Mouse (Mus musculus) adrenal gland, adult 8-10 months (tissue): Measurements from ENCODE around the gene Disc1. TPM values are rescaled to one million over a fixed set of nuclear protein-coding genes. Genes with fewer than 3 reads are reported as not detected.

Experiments used
- DNase-seq: peaks from one replicate; pipeline ENCODE4 v3.0.0; 2022
- total RNA-seq, 4 experiments: library from RNA; stranded (reverse); gene quantifications; 2 replicates each; pipeline ENCODE4 v1.2.4; 2022

Gene Disc1
- total RNA-seq, result 1 to 10 TPM; 1.2 to 4.2 (median 2.2) TPM

GRCm38 (mm10) chr8:125053505-125054435 lies at the start of gene Disc1:
TSS of gene Disc1 (plus strand) at chr8:125054195.
- peak; percentile 30 for DNase-seq

DNA sequence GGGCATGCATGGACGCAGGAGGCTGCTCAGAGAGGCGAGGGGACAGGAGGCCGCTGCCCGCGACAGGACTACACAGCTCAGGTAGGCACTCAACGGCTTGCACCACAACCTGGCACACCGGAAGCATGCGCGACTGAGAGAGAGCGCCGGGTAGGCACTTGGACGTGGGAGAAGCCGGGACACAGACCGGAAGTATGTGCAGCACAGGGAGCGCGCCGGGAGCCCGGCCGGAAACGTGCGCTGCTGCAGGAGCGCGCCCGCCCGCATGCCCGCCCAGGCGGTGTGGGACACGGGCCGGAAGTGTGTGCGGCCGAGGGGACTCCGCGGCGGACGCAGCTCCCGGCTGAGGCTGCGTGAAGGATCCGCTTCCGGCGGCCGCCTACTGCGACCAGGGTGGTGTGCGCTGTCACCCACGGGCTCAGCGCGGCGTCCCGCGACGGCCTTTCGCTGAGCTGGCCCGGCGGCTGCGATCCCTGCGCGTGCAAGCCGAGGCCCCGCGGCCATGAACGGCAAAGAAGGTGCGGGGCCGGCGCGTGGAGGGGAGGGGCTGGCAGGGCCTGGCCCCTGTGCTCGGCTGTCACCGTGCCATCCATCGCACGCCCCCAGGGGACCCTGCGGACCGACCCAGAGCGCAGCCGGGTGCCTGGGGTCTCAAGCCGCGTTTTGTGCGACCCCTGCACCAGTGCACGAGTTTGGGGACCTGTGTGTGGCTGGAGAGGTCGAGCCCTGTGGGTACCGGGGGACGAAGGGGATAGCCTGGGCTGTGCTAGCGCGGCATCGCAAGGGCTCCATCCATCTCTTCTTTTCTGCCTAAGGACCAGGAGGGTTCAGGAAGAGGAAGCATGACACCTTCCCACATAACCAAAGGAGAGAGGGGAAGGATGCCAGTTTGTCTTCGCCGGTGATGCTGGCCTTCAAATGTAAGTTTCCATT lies 41.0 kb upstream of the Disc1 start, which contains the start of gene Tsnax:
TSS of gene Tsnax (plus strand) at position 303 of the 933 bp plus-strand sequence.
- DNase-seq, result peak; percentile 89

DNA sequence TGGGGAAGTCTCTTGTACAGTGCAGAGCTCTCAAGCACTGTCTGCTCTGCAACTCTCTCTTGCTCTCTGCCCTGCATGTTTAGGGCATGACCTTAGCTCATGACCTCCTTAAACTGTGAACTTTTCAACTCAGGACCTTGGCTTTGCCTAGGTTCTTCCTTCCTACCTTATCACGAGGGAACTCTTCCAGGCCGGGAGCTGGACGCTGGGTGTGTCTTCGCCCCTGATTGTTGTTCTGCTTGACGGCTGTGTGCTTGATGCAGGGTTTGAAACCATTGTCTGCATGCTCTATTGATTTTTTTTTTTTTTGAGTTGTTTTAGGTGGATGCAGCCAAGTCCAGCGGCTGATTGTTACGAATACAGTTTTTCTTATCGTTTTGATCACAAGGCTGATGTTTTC lies 29.9 kb upstream of the Disc1 start:
- no peak for DNase-seq

GRCm38 (mm10) chr8:125027211-125027610 lies 26.8 kb upstream of the Disc1 start:
- no peak for DNase-seq

DNA sequence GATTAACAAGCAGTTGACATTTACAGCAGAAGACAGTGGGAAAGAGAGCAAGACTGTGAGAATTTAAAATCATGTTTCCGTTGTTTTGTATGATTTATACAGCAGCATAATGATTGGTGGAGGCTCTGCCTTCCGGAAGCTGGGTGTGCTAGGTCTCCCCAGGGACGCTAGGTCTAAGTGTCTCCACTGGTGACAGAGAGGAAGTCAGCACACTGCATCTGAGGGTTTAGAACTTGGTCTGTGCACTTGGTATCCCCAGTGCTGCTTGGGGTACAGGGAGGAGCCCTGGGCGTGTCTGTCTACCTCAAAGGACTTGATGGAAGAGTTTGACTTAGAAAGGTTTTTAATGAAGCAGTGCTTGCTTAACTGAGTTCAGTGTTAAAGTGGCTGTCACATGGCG lies 25.2 kb upstream of the Disc1 start:
- DNase-seq, result no peak

DNA sequence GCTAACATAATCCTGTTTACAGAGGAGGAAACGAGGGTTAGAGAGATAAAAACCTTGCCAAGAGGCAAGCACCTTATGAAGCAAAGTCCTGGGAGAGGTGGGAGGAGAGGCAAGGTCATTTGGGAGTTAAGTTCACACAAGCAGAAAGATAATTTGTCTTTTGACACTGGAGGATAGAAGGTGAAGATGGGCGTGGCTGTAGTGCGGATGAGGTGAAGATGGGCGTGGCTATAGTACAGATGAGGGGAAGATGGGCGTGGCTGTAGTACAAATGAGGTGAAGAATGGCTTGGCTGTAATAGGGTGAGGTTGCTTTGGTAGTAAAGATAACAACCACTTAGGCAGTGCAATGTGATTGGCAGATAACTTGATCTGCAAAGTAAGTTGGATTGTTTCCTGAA lies 22.7 kb upstream of the Disc1 start:
- DNase-seq, result no peak

GRCm38 (mm10) chr8:125034669-125035068 lies 19.3 kb upstream of the Disc1 start:
- peak; percentile 33 for DNase-seq

- no peak for DNase-seq
Observed at GRCm38 (mm10) chr8:125037081-125037480, 16.9 kb upstream of the Disc1 start.

GRCm38 (mm10) chr8:125038731-125039130 lies 15.3 kb upstream of the Disc1 start:
- DNase-seq, result no peak

GRCm38 (mm10) chr8:125040587-125041375 lies 13.2 kb upstream of the Disc1 start:
- no peak for DNase-seq

DNA sequence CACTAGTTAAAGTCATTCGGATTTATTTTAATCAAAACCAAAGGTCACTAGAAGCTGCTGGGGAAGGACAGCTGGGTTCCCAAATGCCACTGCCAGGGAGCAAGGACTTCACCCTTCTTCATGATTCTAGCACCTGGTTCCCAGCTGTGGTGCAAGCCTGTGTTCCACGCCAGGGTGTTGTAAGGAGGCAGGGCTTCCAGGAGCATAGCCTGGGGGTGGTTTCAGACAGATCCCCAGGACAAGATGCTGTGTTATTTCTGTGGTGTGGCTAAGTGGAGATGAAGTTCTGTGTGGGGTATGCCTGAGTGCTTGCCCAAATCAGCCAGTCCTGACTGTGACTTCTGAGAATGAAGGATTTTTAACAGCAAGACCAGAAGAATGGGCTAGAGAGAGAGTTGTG lies 12.5 kb upstream of the Disc1 start:
- DNase-seq, result no peak

DNA sequence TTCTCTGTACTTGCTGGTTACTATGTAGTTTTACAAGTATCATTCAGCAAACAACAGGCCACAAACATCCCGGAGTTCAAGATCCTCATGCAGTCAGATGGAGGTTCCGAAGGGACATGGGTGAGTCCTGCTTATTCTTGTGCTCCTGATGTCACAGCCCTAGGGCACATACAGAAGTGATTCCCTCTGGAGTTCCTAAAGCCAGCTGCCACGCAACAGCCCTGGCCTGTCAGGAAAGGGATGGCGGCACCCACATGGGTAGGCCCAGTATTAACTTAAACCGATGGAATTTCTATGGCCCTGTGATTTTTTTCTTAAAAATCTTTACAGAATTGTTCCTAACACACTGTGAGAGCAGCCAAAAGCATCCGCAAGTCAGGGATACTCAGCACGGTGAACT lies 10.6 kb upstream of the Disc1 start:
- DNase-seq, result no peak

DNA sequence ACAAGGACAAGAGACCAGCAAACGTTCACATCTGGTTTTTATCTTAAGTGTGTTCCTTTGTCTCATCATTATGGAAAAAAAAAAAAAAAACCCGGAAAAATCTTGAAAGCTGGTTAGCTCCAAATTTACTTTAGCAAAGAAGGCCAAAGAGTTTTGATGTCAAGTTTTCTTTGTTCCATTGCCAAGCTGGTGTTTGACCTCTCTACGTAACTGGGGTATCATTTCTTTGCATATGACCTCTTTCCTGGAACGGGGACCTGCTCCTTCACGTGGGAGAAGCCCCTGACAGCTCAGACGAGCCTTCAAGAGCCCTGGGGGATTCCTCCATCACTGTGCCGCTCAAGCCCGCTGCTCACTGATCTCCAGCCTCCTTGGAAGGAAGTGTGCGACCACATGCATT lies 10.1 kb upstream of the Disc1 start:
- DNase-seq, result no peak

GRCm38 (mm10) chr8:125045760-125046159 lies 8.2 kb upstream of the Disc1 start:
- DNase-seq, result no peak

DNA sequence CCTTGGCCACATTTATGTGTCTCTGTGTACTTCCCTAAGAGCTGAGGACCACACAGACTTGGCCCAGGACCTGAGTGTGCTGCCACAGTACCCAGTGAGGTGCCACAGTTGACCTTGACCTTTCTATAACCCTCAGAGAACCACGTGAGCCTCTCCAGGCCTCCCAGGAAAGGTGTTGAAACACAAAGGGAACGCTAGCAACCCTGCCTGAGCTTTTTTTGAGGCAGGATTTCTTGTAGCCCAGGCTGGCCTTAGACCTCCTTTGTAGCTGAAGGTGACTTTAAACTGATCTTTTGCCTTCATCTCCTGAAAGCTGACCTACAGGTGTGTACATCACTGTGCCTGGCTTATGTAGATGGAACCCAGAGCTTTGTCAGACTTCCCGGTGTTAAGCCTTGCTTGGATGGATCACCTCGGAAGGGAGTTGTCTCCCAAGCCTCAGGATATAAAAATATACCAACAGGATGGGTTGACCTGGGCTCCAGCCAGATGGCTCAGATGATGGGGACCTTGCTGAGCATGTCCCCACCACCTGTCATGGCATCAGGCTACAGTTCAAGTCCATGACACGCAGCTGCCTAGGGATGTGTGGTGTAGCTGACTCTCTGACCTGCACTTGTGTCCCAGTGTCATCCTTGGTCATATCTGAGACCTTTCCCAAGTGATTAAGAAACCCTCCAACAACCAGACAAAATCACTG lies 4.8 kb upstream of the Disc1 start:
- DNase-seq, result no peak

DNA sequence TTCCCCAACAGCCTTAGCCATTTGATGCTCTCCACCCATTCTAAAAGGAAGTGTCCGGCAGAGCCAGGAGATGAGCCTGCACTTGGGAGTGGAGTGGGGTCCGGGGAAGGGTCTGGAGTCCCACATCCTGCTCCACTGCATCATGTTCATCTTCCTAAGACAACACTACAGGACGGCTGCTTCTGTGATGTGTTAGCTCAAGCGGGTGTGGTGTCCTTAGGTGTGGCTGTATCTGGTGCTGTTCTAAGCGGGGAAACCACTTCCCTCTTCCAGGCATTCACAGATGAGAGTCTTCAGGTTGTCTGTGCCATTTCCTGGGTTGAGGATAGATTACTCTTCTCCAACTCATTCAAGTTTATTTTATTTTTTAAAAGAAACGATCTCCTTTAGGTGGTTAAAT lies 4.2 kb upstream of the Disc1 start:
- no peak for DNase-seq

GRCm38 (mm10) chr8:125052026-125052425 lies 2.0 kb upstream of the Disc1 start:
- peak; percentile 34 for DNase-seq

DNA sequence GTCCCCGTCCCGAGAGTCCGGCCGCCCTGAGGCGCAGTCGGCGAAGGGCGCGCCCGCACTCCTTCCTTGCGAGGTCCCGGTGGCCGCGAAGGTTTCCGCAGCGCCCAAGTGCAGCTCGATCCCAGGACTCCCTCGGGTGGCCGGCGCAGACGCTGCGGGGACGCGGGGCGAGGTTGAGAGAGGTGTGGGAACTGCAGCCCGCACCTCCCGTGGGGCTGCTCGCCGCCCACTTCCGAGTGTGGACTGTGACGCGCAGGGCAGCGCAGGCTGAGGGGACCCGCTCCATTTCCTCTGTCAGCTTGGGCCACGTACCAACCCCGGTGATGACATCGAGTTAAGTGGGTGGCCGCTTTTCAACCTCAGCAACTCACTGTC lies 428 bp downstream of the Disc1 start:
- DNase-seq, result peak; percentile 48

DNA sequence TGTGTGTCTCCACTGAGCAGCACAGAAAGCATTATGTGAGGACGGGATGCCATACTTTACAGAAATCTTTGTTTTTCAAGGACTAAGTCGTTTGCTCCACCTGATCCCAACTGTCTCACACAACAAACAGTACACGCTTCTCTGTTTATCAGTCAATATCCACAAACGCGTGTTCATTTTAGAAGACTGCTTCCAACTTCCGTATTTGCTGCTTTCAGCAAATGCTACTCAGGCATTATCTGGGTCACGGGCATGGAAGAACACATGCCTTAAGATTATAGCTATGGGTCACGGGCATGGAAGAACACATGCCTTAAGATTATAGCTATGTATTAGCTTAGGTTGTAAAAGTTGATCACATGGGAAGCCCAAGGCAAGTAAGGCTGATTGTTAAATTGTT lies 6.9 kb downstream of the Disc1 start:
- DNase-seq, result no peak

- peak; percentile 35 for DNase-seq
Observed at GRCm38 (mm10) chr8:125065596-125065995, 11.6 kb downstream of the Disc1 start.

GRCm38 (mm10) chr8:125066913-125067595 lies 13.1 kb downstream of the Disc1 start:
- DNase-seq, result peak; percentile 53
